Mouse (Mus musculus) liver, embryonic 15.5 days (tissue): ENCODE measurements around the gene Extl1. TPM values are rescaled to one million over a fixed set of nuclear protein-coding genes. Genes with fewer than 3 reads are reported as not detected.
A peak's percentile ranks its signal among the peaks of the same experiment; 100 is the strongest.

Experiments
- ATAC-seq: fragments of 200-750 bp; cut with Nextera tagmentation; 2 replicates; pipeline ENCODE4 v1.8.0; 2017; ENCODE audit warnings: moderate number of reproducible peaks, mild to moderate bottlenecking, moderate library complexity; ENCODE audit not compliant: insufficient read depth
- H3K27ac ChIP-seq: fragments of 300-500 bp; sonication (generic); replicated peaks from 2 replicates; pipeline ENCODE4 v1.5.1; 2015; ENCODE audit warnings: mild to moderate bottlenecking, inconsistent platforms
- H3K27me3 ChIP-seq: fragments of 300-500 bp; sonication (generic); 2 replicates; pipeline ENCODE4 v1.6.1; 2015; ENCODE audit warnings: mild to moderate bottlenecking, inconsistent platforms
- H3K36me3 ChIP-seq: fragments of 300-500 bp; sonication (generic); replicated peaks from 2 replicates; pipeline ENCODE4 v1.6.1; 2015; ENCODE audit warnings: moderate library complexity, mild to moderate bottlenecking, inconsistent platforms
- H3K4me1 ChIP-seq: fragments of 300-500 bp; sonication (generic); replicated peaks from 2 replicates; pipeline ENCODE4 v1.6.1; 2015; ENCODE audit warnings: inconsistent platforms
- H3K4me2 ChIP-seq: fragments of 300-500 bp; sonication (generic); 2 replicates; pipeline ENCODE4 v1.6.1; 2015; ENCODE audit warnings: moderate library complexity, mild to moderate bottlenecking, inconsistent platforms
- H3K4me3 ChIP-seq: fragments of 300-500 bp; sonication (generic); replicated peaks from 2 replicates; pipeline ENCODE4 v1.5.1; 2015; ENCODE audit warnings: mild to moderate bottlenecking, inconsistent platforms
- H3K9ac ChIP-seq: fragments of 300-500 bp; sonication (generic); 2 replicates; pipeline ENCODE4 v1.6.1; 2015; ENCODE audit warnings: moderate library complexity, mild to moderate bottlenecking, inconsistent platforms
- H3K9me3 ChIP-seq: fragments of 300-500 bp; sonication (generic); replicated peaks from 2 replicates; pipeline ENCODE4 v1.6.1; 2016; ENCODE audit warnings: inconsistent platforms
- WGBS: fragments of 180-500 bp; shearing (Covaris S2); methylation state at CpG from one replicate; pipeline ENCODE4 v1.1.7; 2015; ENCODE audit warnings: mixed read lengths; ENCODE audit not compliant: insufficient replicate concordance; 5-methylcytosine and 5-hydroxymethylcytosine counted together
- polyA plus RNA-seq: library from polyadenylated mRNA; unstranded; fragments of >200 nt; fragmentation: Nextera tagmentation; extraction: Ambion mirVana; gene quantifications from 2 replicates; pipeline ENCODE4 v1.2.1, GENCODE M21; 2015

Extl1 gene
- polyA plus RNA-seq, 1 experiment from 2014 or later: 0.09 TPM

- ATAC-seq: no peak
- WGBS: 58% methylated on average over 4 of the region's 4 CpGs
- no peaks in the 10 kb centered on the region for H3K36me3 ChIP-seq
- H3K4me3 ChIP-seq: no peak overlapping the region
- no peak overlapping the region for H3K27ac ChIP-seq
- no peak overlapping the region for H3K9ac ChIP-seq
- H3K27me3 ChIP-seq: peaks cover 4% of the 10 kb centered on the region; the same call in 1 of the 2 replicates
- H3K4me2 ChIP-seq: no peak overlapping the region
- H3K9me3 ChIP-seq: 0 out of 2 replicates have a peak, but pooled peaks cover 4% of the 10 kb centered on the region
- H3K4me1 ChIP-seq: no peaks in the 10 kb centered on the region
Measured at GRCm38 (mm10) chr4:134314081-134314655, 69.5 kb downstream of the Extl1 start.

GRCm38 (mm10) chr4:134312901-134313300, 70.7 kb downstream of the Extl1 start:
- Histone ChIP-seq H3K27ac (no peak overlapping the region), H3K9me3 (0 out of 2 replicates have a peak, but pooled peaks cover 4% of the 10 kb centered on the region), H3K36me3 (no peaks in the 10 kb centered on the region), H3K9ac (no peak overlapping the region), H3K4me1 (no peaks in the 10 kb centered on the region), H3K4me3 (no peak overlapping the region), H3K27me3 (peaks cover 4% of the 10 kb centered on the region; the same call in 1 of the 2 replicates), H3K4me2 (no peak overlapping the region)
- WGBS: 83% methylated on average over 6 of the region's 6 CpGs
- ATAC-seq: no peak

GRCm38 (mm10) chr4:134312341-134312740, 71.3 kb downstream of the Extl1 start:
- Histone ChIP-seq H3K9me3 (0 out of 2 replicates have a peak, but pooled peaks cover 4% of the 10 kb centered on the region), H3K4me3 (no peak overlapping the region), H3K36me3 (no peaks in the 10 kb centered on the region), H3K9ac (no peak overlapping the region), H3K4me2 (no peak overlapping the region), H3K27me3 (peaks cover 4% of the 10 kb centered on the region; the same call in 1 of the 2 replicates), H3K4me1 (peaks cover 5% of the 10 kb centered on the region; the same call in 1 of the 2 replicates), H3K27ac (no peak overlapping the region)
- 72% methylated on average over 5 of the region's 5 CpGs for WGBS
- no peak for ATAC-seq

- WGBS: 66% methylated on average over 9 of the region's 9 CpGs
- Histone ChIP-seq H3K27ac (no peak overlapping the region), H3K9ac (no peak overlapping the region)
Measured at GRCm38 (mm10) chr4:134311784-134312183, 71.9 kb downstream of the Extl1 start.

GRCm38 (mm10) chr4:134310656-134311055, 73.0 kb downstream of the Extl1 start:
- Histone ChIP-seq H3K27me3 (peaks cover 3% of the 10 kb centered on the region; the same call in 1 of the 2 replicates), H3K4me1 (peaks cover 7% of the 10 kb centered on the region; the same call in 1 of the 2 replicates), H3K36me3 (no peaks in the 10 kb centered on the region), H3K4me2 (no peak overlapping the region), H3K9ac (no peak overlapping the region), H3K9me3 (0 out of 2 replicates have a peak, but pooled peaks cover 4% of the 10 kb centered on the region), H3K27ac (no peak overlapping the region), H3K4me3 (no peak overlapping the region)
- 78% methylated on average over 9 of the region's 9 CpGs for WGBS
- no peak for ATAC-seq

More at GRCm38 (mm10) chr4:134311784-134312183, 71.9 kb downstream of the Extl1 start:
- Histone ChIP-seq H3K4me3 (no peak overlapping the region), H3K36me3 (no peaks in the 10 kb centered on the region), H3K4me1 (peaks cover 7% of the 10 kb centered on the region; the same call in 1 of the 2 replicates), H3K27me3 (peaks cover 4% of the 10 kb centered on the region; the same call in 1 of the 2 replicates), H3K4me2 (no peak overlapping the region), H3K9me3 (0 out of 2 replicates have a peak, but pooled peaks cover 4% of the 10 kb centered on the region)
- ATAC-seq: no peak

- H3K36me3 ChIP-seq: no peaks in the 10 kb centered on the region
- 64% methylated on average over 7 of the region's 7 CpGs for WGBS
- 0 out of 2 replicates have a peak, but pooled peaks cover 4% of the 10 kb centered on the region for H3K9me3 ChIP-seq
- H3K4me1 ChIP-seq: peaks cover 7% of the 10 kb centered on the region; the same call in 1 of the 2 replicates
- ATAC-seq: no peak
- H3K27ac ChIP-seq: no peak overlapping the region
- no peaks in the 10 kb centered on the region for H3K27me3 ChIP-seq
- no peak overlapping the region for H3K9ac ChIP-seq
- H3K4me3 ChIP-seq: no peak overlapping the region
- H3K4me2 ChIP-seq: no peak overlapping the region
Measured at GRCm38 (mm10) chr4:134310106-134310505, 73.5 kb downstream of the Extl1 start.

- peak; percentile 56 for ATAC-seq
Measured at GRCm38 (mm10) chr4:134307367-134308072, 76.1 kb downstream of the Extl1 start.

GRCm38 (mm10) chr4:134306963-134307362, 76.7 kb downstream of the Extl1 start:
- no peak for ATAC-seq
- H3K27ac ChIP-seq: no peak overlapping the region
- no peaks in the 10 kb centered on the region for H3K9me3 ChIP-seq
- WGBS: 53% methylated on average over 2 of the region's 2 CpGs
- no peak overlapping the region for H3K9ac ChIP-seq
- peak overlapping the region; percentile 41; the same call in 1 of the 2 replicates for H3K4me2 ChIP-seq
- H3K4me3 ChIP-seq: no peak overlapping the region
- no peaks in the 10 kb centered on the region for H3K27me3 ChIP-seq
- no peaks in the 10 kb centered on the region for H3K36me3 ChIP-seq
- peaks cover 7% of the 10 kb centered on the region; the same call in 1 of the 2 replicates for H3K4me1 ChIP-seq

More at GRCm38 (mm10) chr4:134307367-134308072, 76.1 kb downstream of the Extl1 start:
- Histone ChIP-seq H3K36me3 (no peaks in the 10 kb centered on the region), H3K9ac (no peak overlapping the region), H3K4me3 (no peak overlapping the region), H3K27ac (no peak overlapping the region), H3K4me1 (peaks cover 7% of the 10 kb centered on the region; the same call in 1 of the 2 replicates), H3K9me3 (no peaks in the 10 kb centered on the region), H3K27me3 (no peaks in the 10 kb centered on the region), H3K4me2 (peak overlapping the region; percentile 41)
- WGBS: 12% methylated on average over 12 of the region's 12 CpGs

Other genes with a start within 250 kb of the Extl1 start
- 37.0 and 37.6 TPM in 2 replicates for gene Cep85, start 196.7 kb downstream of the Extl1 start, polyA plus RNA-seq
- gene Gm7534, start 180.8 kb downstream of the Extl1 start, polyA plus RNA-seq: not detected in 2 replicates
- gene Catsper4, start 156.5 kb downstream of the Extl1 start, polyA plus RNA-seq: not detected in 2 replicates
- 0.10 TPM in 2 replicates for gene Cnksr1, start 145.5 kb downstream of the Extl1 start, polyA plus RNA-seq
- 0.16 TPM in 1 of 2 replicates, not detected in the other for gene E130218I03Rik, start 140.2 kb downstream of the Extl1 start, polyA plus RNA-seq
- gene Zfp593, start 138.3 kb downstream of the Extl1 start, polyA plus RNA-seq: 5.4 and 5.8 TPM in 2 replicates
- not detected in 2 replicates for gene Gm30191, start 136.9 kb downstream of the Extl1 start, polyA plus RNA-seq
- 0.46 and 1.0 TPM in 2 replicates for gene Grrp1, start 129.7 kb downstream of the Extl1 start, polyA plus RNA-seq
- gene Pdik1l, start 96.0 kb downstream of the Extl1 start, polyA plus RNA-seq: 9.8 and 11.9 TPM in 2 replicates
- 0.24 and 0.31 TPM in 2 replicates for gene Trim63, start 68.7 kb downstream of the Extl1 start, polyA plus RNA-seq
- gene Slc30a2, start 40.7 kb downstream of the Extl1 start, polyA plus RNA-seq: 0.06 TPM in 1 of 2 replicates, not detected in the other
- 5.4 and 6.8 TPM in 2 replicates for gene Pafah2, start 12.5 kb upstream of the Extl1 start, polyA plus RNA-seq
- 398 and 432 TPM in 2 replicates for gene Stmn1, start 84.5 kb upstream of the Extl1 start, polyA plus RNA-seq
- 7.8 and 8.4 TPM in 2 replicates for gene Paqr7, start 112.8 kb upstream of the Extl1 start, polyA plus RNA-seq
- 14.0 and 18.9 TPM in 2 replicates for gene Aunip, start 127.1 kb upstream of the Extl1 start, polyA plus RNA-seq
- gene Mtfr1l, start 151.5 kb upstream of the Extl1 start, polyA plus RNA-seq: 39.6 and 40.3 TPM in 2 replicates
- 4.1 and 6.6 TPM in 2 replicates for gene Selenon, start 168.3 kb upstream of the Extl1 start, polyA plus RNA-seq